Mouse (Mus musculus): ENCODE measurements around the gene Trpm3. TPM values are rescaled to one million over a fixed set of nuclear protein-coding genes. Genes with fewer than 3 reads are reported as not detected.

Trpm3 gene
- polyA plus RNA-seq, 1 experiment from 2014 or later, result 0.51 TPM

- Histone ChIP-seq H3K4me3 (ENCODE audit: low read depth, low read length) (no peak overlapping the region), H3K36me3 (ENCODE audit: insufficient read depth, low read length) (no peaks in the 10 kb centered on the region), H3K4me1 (ENCODE audit: insufficient read depth, low read depth, low read length) (no peaks in the 10 kb centered on the region), H3K9me3 (ENCODE audit: low read length) (no peaks in the 10 kb centered on the region), H3K4me2 (replicated peaks; ENCODE audit: low read depth, low read length) (no peak overlapping the region), H3K9ac (replicated peaks; ENCODE audit: low read depth) (no peak overlapping the region), H3K27ac (ENCODE audit: low read length) (no peak overlapping the region), H3K27me3 (replicated peaks; ENCODE audit: insufficient read depth, low read length) (no peaks in the 10 kb centered on the region)
- DNase-seq (ENCODE audit: low spot score) (no peak), ATAC-seq (no peak)
- WGBS, result 80% methylated on average over 2 of the region's 2 CpGs
- TF ChIP-seq EP300 (IDR thresholded peaks at IDR 0.05) (no peak), CTCF (IDR thresholded peaks at IDR 0.05) (no peak)
Measured at GRCm38 (mm10) chr19:22120976-22121375, 17.9 kb upstream of the Trpm3 start.

DNA sequence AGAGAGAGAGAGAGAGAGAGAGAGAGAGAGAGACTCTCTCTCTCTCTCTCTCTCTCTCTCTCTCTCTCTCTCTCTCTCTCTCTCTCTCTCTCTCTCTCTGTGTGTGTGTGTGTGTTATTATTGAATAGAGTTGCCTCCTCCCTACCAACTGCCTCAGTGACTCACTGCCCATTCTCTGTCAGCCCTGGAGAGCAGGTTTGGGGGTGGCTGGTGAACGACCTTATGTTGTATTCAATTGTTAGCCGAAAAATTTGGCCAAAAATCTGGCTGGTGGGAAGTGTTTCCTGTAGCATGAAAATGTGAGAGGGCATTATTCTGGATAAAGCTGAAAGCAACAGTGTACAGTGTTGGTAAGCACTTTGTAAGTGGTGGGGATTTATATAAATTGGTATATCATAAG is 17.2 kb upstream of the Trpm3 start:
- Histone ChIP-seq H3K36me3 (ENCODE audit: insufficient read depth, low read length) (no peaks in the 10 kb centered on the region), H3K4me2 (replicated peaks; ENCODE audit: low read depth, low read length) (no peak overlapping the region), H3K27ac (ENCODE audit: low read length) (no peak overlapping the region), H3K4me1 (ENCODE audit: insufficient read depth, low read depth, low read length) (no peaks in the 10 kb centered on the region), H3K27me3 (replicated peaks; ENCODE audit: insufficient read depth, low read length) (no peaks in the 10 kb centered on the region), H3K9ac (replicated peaks; ENCODE audit: low read depth) (no peak overlapping the region), H3K9me3 (ENCODE audit: low read length) (no peaks in the 10 kb centered on the region), H3K4me3 (ENCODE audit: low read depth, low read length) (no peak overlapping the region)
- DNase-seq (ENCODE audit: low spot score) (no peak), ATAC-seq (no peak)
- TF ChIP-seq EP300 (IDR thresholded peaks at IDR 0.05), result no peak
- TF ChIP-seq CTCF (IDR thresholded peaks at IDR 0.05), result no peak
- WGBS, result 76% methylated on average over 2 of the region's 2 CpGs

GRCm38 (mm10) chr19:22132626-22133025 is 6.2 kb upstream of the Trpm3 start:
- TF ChIP-seq CTCF (IDR thresholded peaks at IDR 0.05) (no peak), EP300 (IDR thresholded peaks at IDR 0.05) (no peak)
- Histone ChIP-seq H3K4me3 (ENCODE audit: low read depth, low read length) (no peak overlapping the region), H3K4me1 (ENCODE audit: insufficient read depth, low read depth, low read length) (no peaks in the 10 kb centered on the region), H3K27me3 (replicated peaks; ENCODE audit: insufficient read depth, low read length) (no peaks in the 10 kb centered on the region), H3K9ac (replicated peaks; ENCODE audit: low read depth) (no peak overlapping the region), H3K36me3 (ENCODE audit: insufficient read depth, low read length) (no peaks in the 10 kb centered on the region), H3K4me2 (replicated peaks; ENCODE audit: low read depth, low read length) (no peak overlapping the region), H3K27ac (ENCODE audit: low read length) (no peak overlapping the region), H3K9me3 (ENCODE audit: low read length) (no peaks in the 10 kb centered on the region)
- no peak for DNase-seq (ENCODE audit: low spot score)
- ATAC-seq, result no peak
- WGBS, result 43% methylated on average over 3 of the region's 3 CpGs

GRCm38 (mm10) chr19:22178549-22178948 is 39.7 kb downstream of the Trpm3 start:
- Histone ChIP-seq H3K36me3 (ENCODE audit: insufficient read depth, low read length) (no peaks in the 10 kb centered on the region), H3K4me3 (ENCODE audit: low read depth, low read length) (no peak overlapping the region), H3K27me3 (replicated peaks; ENCODE audit: insufficient read depth, low read length) (no peaks in the 10 kb centered on the region), H3K9me3 (ENCODE audit: low read length) (no peaks in the 10 kb centered on the region), H3K27ac (ENCODE audit: low read length) (no peak overlapping the region), H3K9ac (replicated peaks; ENCODE audit: low read depth) (no peak overlapping the region), H3K4me2 (replicated peaks; ENCODE audit: low read depth, low read length) (no peak overlapping the region), H3K4me1 (ENCODE audit: insufficient read depth, low read depth, low read length) (no peaks in the 10 kb centered on the region)
- TF ChIP-seq CTCF (IDR thresholded peaks at IDR 0.05), result no peak
- TF ChIP-seq EP300 (IDR thresholded peaks at IDR 0.05), result no peak
- DNase-seq (ENCODE audit: low spot score) (no peak), ATAC-seq (no peak)
- WGBS, result 67% methylated on average over 4 of the region's 4 CpGs

GRCm38 (mm10) chr19:22179017-22179416 is 40.2 kb downstream of the Trpm3 start:
- TF ChIP-seq EP300 (IDR thresholded peaks at IDR 0.05) (no peak), CTCF (IDR thresholded peaks at IDR 0.05) (no peak)
- 97% methylated on average over 2 of the region's 2 CpGs for WGBS
- no peak overlapping the region for H3K9ac ChIP-seq (replicated peaks; ENCODE audit: low read depth)
- H3K4me2 ChIP-seq (replicated peaks; ENCODE audit: low read depth, low read length), result no peak overlapping the region
- H3K36me3 ChIP-seq (ENCODE audit: insufficient read depth, low read length), result no peaks in the 10 kb centered on the region
- no peak overlapping the region for H3K4me3 ChIP-seq (ENCODE audit: low read depth, low read length)
- DNase-seq (ENCODE audit: low spot score), result no peak
- no peak for ATAC-seq
- no peaks in the 10 kb centered on the region for H3K4me1 ChIP-seq (ENCODE audit: insufficient read depth, low read depth, low read length)
- H3K27ac ChIP-seq (ENCODE audit: low read length), result no peak overlapping the region
- H3K9me3 ChIP-seq (ENCODE audit: low read length), result no peaks in the 10 kb centered on the region
- H3K27me3 ChIP-seq (replicated peaks; ENCODE audit: insufficient read depth, low read length), result no peaks in the 10 kb centered on the region

DNA sequence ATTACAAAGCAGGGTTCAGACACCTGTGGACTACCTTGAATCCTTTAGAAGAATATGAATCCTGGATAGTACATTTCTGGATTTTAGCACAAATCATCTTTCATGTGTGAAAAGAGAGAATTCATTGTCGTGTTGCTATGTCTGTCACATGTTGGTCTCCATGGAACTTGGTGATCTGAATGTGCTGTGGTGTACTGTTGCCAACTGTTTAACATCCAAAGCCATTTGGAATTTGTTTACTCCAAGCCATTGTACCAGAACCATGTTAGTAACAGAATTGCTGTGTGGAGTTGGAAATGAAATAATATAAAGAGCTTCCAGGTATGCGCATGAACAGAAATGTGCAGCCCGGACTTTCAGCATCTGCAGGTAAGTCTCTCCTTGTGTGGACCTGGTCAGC is 41.3 kb downstream of the Trpm3 start:
- no peak overlapping the region for H3K9ac ChIP-seq (replicated peaks; ENCODE audit: low read depth)
- no peaks in the 10 kb centered on the region for H3K4me1 ChIP-seq (ENCODE audit: insufficient read depth, low read depth, low read length)
- DNase-seq (ENCODE audit: low spot score) (no peak), ATAC-seq (no peak)
- H3K9me3 ChIP-seq (ENCODE audit: low read length), result no peaks in the 10 kb centered on the region
- WGBS, result 87% methylated on average over 3 of the region's 3 CpGs
- no peaks in the 10 kb centered on the region for H3K36me3 ChIP-seq (ENCODE audit: insufficient read depth, low read length)
- H3K4me3 ChIP-seq (ENCODE audit: low read depth, low read length), result no peak overlapping the region
- H3K27me3 ChIP-seq (replicated peaks; ENCODE audit: insufficient read depth, low read length), result no peaks in the 10 kb centered on the region
- no peak overlapping the region for H3K4me2 ChIP-seq (replicated peaks; ENCODE audit: low read depth, low read length)
- TF ChIP-seq CTCF (IDR thresholded peaks at IDR 0.05), result no peak
- no peak for TF ChIP-seq EP300 (IDR thresholded peaks at IDR 0.05)
- no peak overlapping the region for H3K27ac ChIP-seq (ENCODE audit: low read length)

DNA sequence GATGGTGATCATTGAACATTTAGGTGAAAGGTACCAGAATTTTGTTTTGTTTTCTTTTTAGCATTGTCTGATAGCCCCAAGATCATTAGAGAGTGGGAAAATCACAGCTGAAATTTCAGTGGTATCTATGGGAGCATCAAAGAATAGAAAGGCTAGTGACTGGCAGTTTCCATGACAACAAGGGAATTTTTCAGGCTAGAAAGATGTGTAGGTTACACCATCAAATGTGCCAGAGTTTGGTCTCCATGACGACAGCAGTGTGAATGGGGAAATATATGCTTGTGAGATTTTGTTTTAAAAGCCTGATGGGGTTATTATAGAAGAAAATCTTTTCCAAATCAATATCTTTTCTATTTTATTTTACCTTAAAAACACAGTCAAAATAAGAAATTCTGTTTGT is 50.9 kb downstream of the Trpm3 start:
- no peak for TF ChIP-seq CTCF (IDR thresholded peaks at IDR 0.05)
- no peak for TF ChIP-seq EP300 (IDR thresholded peaks at IDR 0.05)
- Histone ChIP-seq H3K9me3 (ENCODE audit: low read length) (no peaks in the 10 kb centered on the region), H3K4me2 (replicated peaks; ENCODE audit: low read depth, low read length) (no peak overlapping the region), H3K4me1 (ENCODE audit: insufficient read depth, low read depth, low read length) (no peaks in the 10 kb centered on the region), H3K27me3 (replicated peaks; ENCODE audit: insufficient read depth, low read length) (no peaks in the 10 kb centered on the region), H3K9ac (replicated peaks; ENCODE audit: low read depth) (no peak overlapping the region), H3K4me3 (ENCODE audit: low read depth, low read length) (no peak overlapping the region), H3K27ac (ENCODE audit: low read length) (no peak overlapping the region), H3K36me3 (ENCODE audit: insufficient read depth, low read length) (no peaks in the 10 kb centered on the region)
- DNase-seq (ENCODE audit: low spot score) (no peak), ATAC-seq (no peak)
- 56% methylated on average over 1 of the region's 1 CpGs for WGBS

All from lung, postnatal 0 days (tissue).